Mouse (Mus musculus) MEL (cell line): Measurements from ENCODE around the gene Daxx. TPM values are rescaled to one million over a fixed set of nuclear protein-coding genes. Genes with fewer than 3 reads are reported as not detected.

Experiments used
- DNase-seq: peaks from one replicate; pipeline ENCODE4 v3.0.0; 2011; ENCODE audit warnings: low read depth, low spot score
- H3K27ac ChIP-seq: 2 replicates; pipeline ENCODE4 v1.5.1; 2012; ENCODE audit warnings: low read depth, mild to moderate bottlenecking, control low read depth, low read length, moderate library complexity; ENCODE audit not compliant: control insufficient read depth
- H3K27me3 ChIP-seq, 2 experiments: fragments of 150-350 bp in 1 of 2; sonication (generic) in 1 of 2; 2 replicates each; pipeline ENCODE4 v1.6.1; 2012; ENCODE audit warnings: low read length in 2 of 2, mild to moderate bottlenecking in 2 of 2, improper control_type of control experiment in 1 of 2, moderate library complexity in 1 of 2; ENCODE audit not compliant: insufficient read depth in 2 of 2, control insufficient read depth in 1 of 2
- H3K36me3 ChIP-seq, 2 experiments: 2 replicates each; pipeline ENCODE4 v1.6.1; 2012 to 2014; ENCODE audit warnings: low read length in 2 of 2, improper control_type of control experiment in 1 of 2, inconsistent platforms in 1 of 2, mild to moderate bottlenecking in 1 of 2; ENCODE audit not compliant: insufficient read depth in 2 of 2, control insufficient read depth in 1 of 2
- H3K4me1 ChIP-seq, 2 experiments: fragments of 150-350 bp in 1 of 2; sonication (generic) in 1 of 2; 2 replicates each; pipeline ENCODE4 v1.6.1; 2012; ENCODE audit warnings: low read length in 2 of 2, improper control_type of control experiment in 1 of 2, mild to moderate bottlenecking in 1 of 2; ENCODE audit not compliant: insufficient read depth in 2 of 2, control insufficient read depth in 1 of 2
- H3K4me3 ChIP-seq, 2 experiments: fragments of 150-350 bp in 1 of 2; sonication (generic) in 1 of 2; 2 replicates each; pipeline ENCODE4 v1.5.1; 2012; ENCODE audit warnings: low read depth in 2 of 2, low read length in 2 of 2, mild to moderate bottlenecking in 2 of 2, moderate library complexity in 2 of 2, control low read depth in 1 of 2, improper control_type of control experiment in 1 of 2; ENCODE audit not compliant: control insufficient read depth in 1 of 2, insufficient read depth in 1 of 2
- H3K79me2 ChIP-seq: 2 replicates; pipeline ENCODE4 v1.6.1; 2012; ENCODE audit warnings: mild to moderate bottlenecking, low read length, moderate library complexity; ENCODE audit not compliant: control insufficient read depth, poor library complexity, insufficient read depth
- H3K9ac ChIP-seq: 2 replicates; pipeline ENCODE4 v1.6.1; 2012; ENCODE audit warnings: low read depth, mild to moderate bottlenecking, control low read depth, low read length, moderate library complexity; ENCODE audit not compliant: control insufficient read depth, poor library complexity, severe bottlenecking
- H3K9me3 ChIP-seq: fragments of 150-350 bp; sonication (generic); replicated peaks from 2 replicates; pipeline ENCODE4 v1.6.1; 2012; ENCODE audit warnings: mild to moderate bottlenecking, low read length, improper control_type of control experiment, moderate library complexity; ENCODE audit not compliant: insufficient read depth
- BHLHE40 ChIP-seq: IDR thresholded peaks from 2 replicates; pipeline ENCODE4 v1.6.1; 2012; ENCODE audit warnings: low read depth, mild to moderate bottlenecking, inconsistent platforms, low read length, improper control_type of control experiment, borderline replicate concordance
- CTCF ChIP-seq, 3 experiments: IDR thresholded peaks in 2 of 3; conservative IDR thresholded peaks in 1 of 3; 2 replicates each; pipeline ENCODE4 v1.5.1; 2011 to 2012; ENCODE audit warnings: low read length in 3 of 3, low read depth in 2 of 3, mild to moderate bottlenecking in 2 of 3, improper control_type of control experiment in 1 of 3, inconsistent platforms in 1 of 3, mixed read lengths in 1 of 3, moderate library complexity in 1 of 3; ENCODE audit not compliant: control insufficient read depth in 1 of 3, insufficient read depth in 1 of 3, poor library complexity in 1 of 3, severe bottlenecking in 1 of 3
- E2F4 ChIP-seq: IDR thresholded peaks from 2 replicates; pipeline ENCODE4 v1.6.1; 2011; ENCODE audit warnings: low read depth, low read length, improper control_type of control experiment, borderline replicate concordance
- EP300 ChIP-seq, 2 experiments: IDR thresholded peaks; 2 replicates each; pipeline ENCODE4 v1.6.1; 2011; ENCODE audit warnings: improper control_type of control experiment in 2 of 2, low read length in 2 of 2, low read depth in 1 of 2, mild to moderate bottlenecking in 1 of 2
- ETS1 ChIP-seq: IDR thresholded peaks from 2 replicates; pipeline ENCODE4 v1.6.1; 2012; ENCODE audit warnings: low read depth, mild to moderate bottlenecking, inconsistent platforms, low read length, improper control_type of control experiment, moderate library complexity
- GATA1 ChIP-seq: IDR thresholded peaks from 2 replicates; pipeline ENCODE4 v1.6.1; 2011; ENCODE audit warnings: low read depth, low read length, improper control_type of control experiment
- KAT2A ChIP-seq: conservative IDR thresholded peaks from 2 replicates; pipeline ENCODE4 v1.6.1; 2012; ENCODE audit warnings: low read depth, low read length, improper control_type of control experiment, inconsistent platforms
- MAFK ChIP-seq: IDR thresholded peaks from 2 replicates; pipeline ENCODE4 v1.6.1; 2011; ENCODE audit warnings: low read depth, mild to moderate bottlenecking, low read length, improper control_type of control experiment, borderline replicate concordance
- MAX ChIP-seq: IDR thresholded peaks from 2 replicates; pipeline ENCODE4 v1.6.1; 2011; ENCODE audit warnings: low read length, improper control_type of control experiment
- MAZ ChIP-seq: IDR thresholded peaks from 2 replicates; pipeline ENCODE4 v1.6.1; 2012; ENCODE audit warnings: low read depth, mild to moderate bottlenecking, inconsistent platforms, low read length, improper control_type of control experiment
- MYB ChIP-seq: IDR thresholded peaks from 2 replicates; pipeline ENCODE4 v1.6.1; 2011; ENCODE audit warnings: mild to moderate bottlenecking, low read depth, low read length, improper control_type of control experiment
- NELFE ChIP-seq: IDR thresholded peaks from 2 replicates; pipeline ENCODE4 v1.6.1; 2011; ENCODE audit warnings: low read depth, low read length, improper control_type of control experiment
- POLR2A ChIP-seq, 2 experiments: IDR thresholded peaks; 2 replicates each; pipeline ENCODE4 v1.6.1; 2011 to 2012; ENCODE audit warnings: low read length in 2 of 2, mild to moderate bottlenecking in 2 of 2, control low read depth in 1 of 2, improper control_type of control experiment in 1 of 2, low read depth in 1 of 2, moderate library complexity in 1 of 2; ENCODE audit not compliant: control insufficient read depth in 1 of 2, insufficient read depth in 1 of 2, poor library complexity in 1 of 2
- POLR2AphosphoS5 ChIP-seq: IDR thresholded peaks from 2 replicates; pipeline ENCODE4 v1.6.1; 2012; ENCODE audit warnings: low read depth, borderline replicate concordance, mild to moderate bottlenecking, inconsistent platforms, low read length, moderate library complexity, mixed read lengths
- RAD21 ChIP-seq: IDR thresholded peaks from 2 replicates; pipeline ENCODE4 v1.6.1; 2011; ENCODE audit warnings: mild to moderate bottlenecking, low read depth, low read length, improper control_type of control experiment
- RCOR1 ChIP-seq: IDR thresholded peaks from 2 replicates; pipeline ENCODE4 v1.6.1; 2012; ENCODE audit warnings: low read depth, mild to moderate bottlenecking, inconsistent platforms, low read length, improper control_type of control experiment
- SIN3A ChIP-seq: IDR thresholded peaks from 2 replicates; pipeline ENCODE4 v1.6.1; 2012; ENCODE audit warnings: low read length, improper control_type of control experiment, inconsistent platforms
- TBP ChIP-seq: IDR thresholded peaks from 2 replicates; pipeline ENCODE4 v1.8.0; 2011; ENCODE audit warnings: low read depth, low read length, improper control_type of control experiment
- TCF12 ChIP-seq: IDR thresholded peaks from 2 replicates; pipeline ENCODE4 v1.6.1; 2014; ENCODE audit warnings: low read depth, mild to moderate bottlenecking, inconsistent platforms, low read length, improper control_type of control experiment, moderate library complexity
- ZMIZ1 ChIP-seq: IDR thresholded peaks from 2 replicates; pipeline ENCODE4 v1.6.1; 2012; ENCODE audit warnings: low read depth, mild to moderate bottlenecking, inconsistent platforms, low read length, improper control_type of control experiment, moderate library complexity
- polyA plus RNA-seq, 2 experiments: library from polyadenylated mRNA; stranded (reverse) in 1 of 2; unstranded in 1 of 2; fragments of >175 nt in 1 of 2; fragments of >200 nt in 1 of 2; gene quantifications; 2 replicates each; pipeline versions ENCODE4 v1.2.1 to v1.2.4; 2012; ENCODE audit warnings: low replicate concordance in 2 of 2, low read depth in 1 of 2; ENCODE audit not compliant: insufficient read length in 2 of 2, insufficient read depth in 1 of 2, missing spikeins in 1 of 2
- total RNA-seq: library from RNA; depleted of rRNA; stranded (reverse); fragments of 300-350 nt; gene quantifications from 2 replicates; pipeline ENCODE4 v1.2.3, GENCODE M21; 2012

Gene Daxx
- total and polyA plus RNA-seq, 3 experiments = 40.6 to 68.0 TPM; not detected in 1

GRCm38 (mm10) chr17:33930280-33931158 lies 21.3 kb downstream of the Daxx start (continued):
- TF ChIP-seq SIN3A = peak; percentile 60
- no peak for TF ChIP-seq NELFE
- no peak for TF ChIP-seq MAX
- no peak for TF ChIP-seq MAFK

GRCm38 (mm10) chr17:33931159-33931866 lies 22.1 kb downstream of the Daxx start:
- peaks cover 24% of the 10 kb centered on the region for H3K79me2 ChIP-seq
- H3K4me1 ChIP-seq = peaks cover 0 to 7% of the 10 kb centered on the region in 2 experiments; a peak in 2 of 4 replicates
- H3K9ac ChIP-seq = no peak overlapping the region
- H3K9me3 ChIP-seq = no peaks in the 10 kb centered on the region
- H3K27me3 ChIP-seq = no peaks in the 10 kb centered on the region
- DNase-seq = peak; percentile 46
- 0 out of 2 replicates have a peak, but pooled peaks have one; percentile 34 for TF ChIP-seq MAZ
- no peak for TF ChIP-seq RAD21
- no peak overlapping the region for H3K27ac ChIP-seq
- peaks cover 0 to 3% of the 10 kb centered on the region in 2 experiments; a peak in 2 of 4 replicates for H3K36me3 ChIP-seq
- no peak overlapping the region for H3K4me3 ChIP-seq

GRCm38 (mm10) chr17:33931947-33932346 lies 22.7 kb downstream of the Daxx start:
- no peak for DNase-seq
- H3K27ac ChIP-seq = no peak overlapping the region
- TF ChIP-seq SIN3A = no peak
- no peak for TF ChIP-seq CTCF (IDR thresholded peaks at IDR 0.05 in 2 of 3, conservative IDR thresholded peaks at IDR 0.05 in 1 of 3; ENCODE audit: control insufficient read depth in 1 of 3, insufficient read depth in 1 of 3, low read depth in 2 of 3, low read length in 3 of 3, poor library complexity in 1 of 3, severe bottlenecking in 1 of 3)
- no peak for TF ChIP-seq MAX
- no peak for TF ChIP-seq MAZ
- no peak for TF ChIP-seq KAT2A
- TF ChIP-seq RCOR1 = no peak
- no peak for TF ChIP-seq GATA1
- no peak for TF ChIP-seq MYB
- no peak for TF ChIP-seq TCF12
- no peak for TF ChIP-seq EP300 (IDR thresholded peaks at IDR 0.05; ENCODE audit: low read depth in 1 of 2, low read length in 2 of 2)
- TF ChIP-seq POLR2A (IDR thresholded peaks at IDR 0.05; ENCODE audit: control insufficient read depth in 1 of 2, insufficient read depth in 1 of 2, low read depth in 1 of 2, low read length in 2 of 2, poor library complexity in 1 of 2) = no peak
- no peak for TF ChIP-seq ETS1
- no peak for TF ChIP-seq TBP
- TF ChIP-seq POLR2AphosphoS5 = no peak
- no peak for TF ChIP-seq E2F4
- no peak for TF ChIP-seq ZMIZ1
- no peak for TF ChIP-seq BHLHE40
- peaks cover 24% of the 10 kb centered on the region for H3K79me2 ChIP-seq
- H3K4me3 ChIP-seq = no peak overlapping the region
- peaks cover 0 to 7% of the 10 kb centered on the region in 2 experiments; a peak in 2 of 4 replicates for H3K4me1 ChIP-seq
- no peaks in the 10 kb centered on the region for H3K9me3 ChIP-seq
- H3K36me3 ChIP-seq = peaks cover 0 to 3% of the 10 kb centered on the region in 2 experiments; a peak in 2 of 4 replicates
- no peaks in the 10 kb centered on the region for H3K27me3 ChIP-seq
- no peak overlapping the region for H3K9ac ChIP-seq
